Comparison of ENCODE assay signal across 8 mouse cellular contexts in the genomic region with DNA sequence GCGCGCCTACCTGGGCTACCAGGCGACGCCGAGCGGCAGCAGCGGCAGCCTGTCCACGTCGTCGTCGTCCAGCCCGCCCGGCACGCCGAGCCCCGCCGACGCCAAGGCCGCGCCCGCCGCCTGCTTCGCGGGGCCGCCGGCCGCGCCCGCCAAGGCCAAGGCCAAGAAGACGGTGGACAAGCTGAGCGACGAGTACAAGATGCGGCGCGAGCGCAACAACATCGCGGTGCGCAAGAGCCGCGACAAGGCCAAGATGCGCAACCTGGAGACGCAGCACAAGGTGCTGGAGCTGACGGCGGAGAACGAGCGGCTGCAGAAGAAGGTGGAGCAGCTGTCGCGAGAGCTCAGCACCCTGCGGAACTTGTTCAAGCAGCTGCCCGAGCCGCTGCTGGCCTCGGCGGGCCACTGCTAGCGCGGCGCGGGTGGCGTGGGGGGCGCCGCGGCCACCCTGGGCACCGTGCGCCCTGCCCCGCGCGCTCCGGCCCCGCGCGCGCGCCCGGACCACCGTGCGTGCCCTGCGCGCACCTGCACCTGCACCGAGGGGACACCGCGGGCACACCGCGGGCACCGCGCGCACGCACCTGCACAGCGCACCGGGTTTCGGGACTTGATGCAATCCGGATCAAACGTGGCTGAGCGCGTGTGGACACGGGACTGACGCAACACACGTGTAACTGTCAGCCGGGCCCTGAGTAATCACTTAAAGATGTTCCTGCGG. TPM values are rescaled to one million over a fixed set of nuclear protein-coding genes. Genes with fewer than 3 reads are reported as not detected.
DNase-seq lines count a peak whose midpoint lies in the region; ATAC-seq lines count a peak whose summit lies in the region.

A gene (minus strand): TSS at position 322 of the 718 bp plus-strand sequence.

- ATAC-seq in inflammation-experienced regulatory T-cells, adult 6 months = peak; percentile 58

- intact Hi-C loops in gastrocnemius, postnatal 36 days (cut with DNase I) = loop anchor here (2.0 to 10.0 kb wide), 4 partner anchors 88 to 315 kb away; no protein-coding TSS in a partner anchor
- intact Hi-C loops in left cerebral cortex, postnatal 4 days (cut with DNase I) = loop anchor here (2.0 to 10.0 kb wide), 2 partner anchors 205 to 305 kb away; no protein-coding TSS in a partner anchor

- peak; percentile 69 for DNase-seq in kidney, adult 18-20 months
- no peak for DNase-seq in kidney, adult 9 months
- DNase-seq in embryo, embryonic 10.5 days (ENCODE audit: low spot score) = peak; percentile 70
- peak in 1 of 2 experiments; percentile 66 for DNase-seq in gastrocnemius, postnatal 36 days
- DNase-seq in left cerebral cortex, postnatal 4 days = peak; percentile 37
- peak; percentile 78 for DNase-seq in mesoderm, embryonic 11.5 days (ENCODE audit: low read depth, low spot score)
- DNase-seq in skeletal muscle tissue, adult 2 months (ENCODE audit: low read depth, low spot score) = peak; percentile 91

RNA-seq across cellular contexts. Expression of the gene that starts here (rescaled TPM):
- total RNA-seq in gastrocnemius, postnatal 36 days (2021) = 10 to 100 TPM; 14.9 to 15.6 TPM
- polyA plus RNA-seq in inflammation-experienced regulatory T-cells, adult 6 months (2017; shearing (Covaris generic)) = 10 to 100 TPM; 12.5 to 16.8 (median 12.8) TPM
- total RNA-seq in left cerebral cortex, postnatal 4 days (2021) = 10 to 100 TPM; 37.6 to 39.2 TPM
